Mouse (Mus musculus): ENCODE measurements around the gene Grwd1.
"Not testable (repeated sequence)": the region's sequence is repeated elsewhere in the genome, so short reads cannot be mapped to it uniquely, and the experiment has no call there.

The Grwd1 gene

DNA sequence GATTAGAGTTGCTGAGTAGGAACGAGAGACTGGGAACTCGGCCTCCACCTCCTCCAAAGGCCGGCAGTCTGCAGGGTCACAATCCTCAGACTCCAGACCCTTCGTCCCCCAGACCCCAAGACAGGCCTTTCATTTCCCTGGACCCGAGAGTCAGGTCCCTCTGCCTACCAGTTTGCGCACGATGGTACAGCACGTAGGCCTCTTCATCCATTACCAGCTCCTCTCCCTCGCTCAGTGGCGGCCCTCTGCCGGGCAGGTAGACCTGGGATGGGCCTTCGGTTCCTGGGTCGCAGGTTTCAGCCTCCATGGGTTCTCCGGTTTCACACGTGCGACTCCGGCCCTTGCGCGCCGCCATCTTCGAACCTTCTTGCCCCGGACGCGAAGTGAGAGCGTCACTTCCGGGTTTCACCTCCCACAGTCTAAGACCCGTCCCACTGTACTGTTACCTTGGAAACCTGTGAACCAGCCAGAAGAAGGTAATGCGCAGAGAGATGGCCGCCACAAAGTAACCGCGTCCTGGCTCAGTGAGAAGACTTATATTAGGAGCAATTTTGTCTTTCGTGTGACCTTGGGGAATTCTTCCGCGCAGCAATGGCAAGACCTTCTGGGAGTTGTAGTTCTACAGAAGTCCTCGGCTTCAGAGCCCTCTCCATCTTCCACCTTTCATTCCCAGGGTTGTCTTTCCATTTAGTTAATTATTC, at the start of gene Grwd1:
Gene Grwd1 (minus strand): TSS at position 518 of the 701 bp plus-strand sequence.
- DNase-seq, result peak; percentile 82

DNA sequence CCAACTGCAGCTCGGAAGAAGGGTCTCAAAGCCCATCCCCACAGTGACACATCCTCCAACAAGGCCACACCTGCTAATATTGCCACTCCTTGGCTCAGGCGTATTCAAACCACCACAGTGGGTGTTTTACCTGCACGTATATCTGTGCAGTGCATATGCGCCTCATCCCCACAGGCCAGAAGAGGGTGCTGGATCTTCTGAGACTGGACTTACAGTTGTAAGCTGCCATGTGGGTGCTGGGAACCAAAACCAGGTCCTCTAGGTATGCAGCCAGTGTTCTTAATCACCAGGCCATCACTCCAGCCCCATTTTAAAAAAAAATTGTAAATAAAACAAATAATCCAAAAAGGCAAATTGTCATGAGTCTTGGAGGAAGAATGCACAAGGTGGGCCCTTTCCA, 49.8 kb upstream of the Grwd1 start:
- no peak for DNase-seq

DNA sequence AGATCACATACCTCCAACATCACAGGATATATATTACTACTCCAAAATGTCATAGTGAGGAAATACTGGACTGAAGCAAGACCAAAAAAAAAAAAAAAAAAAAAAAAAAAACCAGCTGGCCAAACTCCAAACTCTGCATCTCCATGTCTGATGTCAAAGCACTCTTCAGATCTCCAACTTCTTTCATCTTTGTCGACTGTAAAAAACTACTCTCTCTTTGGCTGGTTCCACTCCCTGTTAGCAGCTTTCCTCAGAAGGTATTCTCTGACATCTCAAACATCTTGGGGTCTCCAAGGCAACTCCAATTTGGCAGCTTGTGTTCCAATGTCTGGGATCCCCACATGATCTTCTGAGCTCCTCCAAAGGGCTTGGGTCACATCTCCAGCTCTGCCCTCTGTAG, 47.5 kb upstream of the Grwd1 start, which contains the start of gene Grin2d:
Gene Grin2d (minus strand): TSS at position 101 of the 400 bp plus-strand sequence.
- not testable (repeated sequence) for DNase-seq

DNA sequence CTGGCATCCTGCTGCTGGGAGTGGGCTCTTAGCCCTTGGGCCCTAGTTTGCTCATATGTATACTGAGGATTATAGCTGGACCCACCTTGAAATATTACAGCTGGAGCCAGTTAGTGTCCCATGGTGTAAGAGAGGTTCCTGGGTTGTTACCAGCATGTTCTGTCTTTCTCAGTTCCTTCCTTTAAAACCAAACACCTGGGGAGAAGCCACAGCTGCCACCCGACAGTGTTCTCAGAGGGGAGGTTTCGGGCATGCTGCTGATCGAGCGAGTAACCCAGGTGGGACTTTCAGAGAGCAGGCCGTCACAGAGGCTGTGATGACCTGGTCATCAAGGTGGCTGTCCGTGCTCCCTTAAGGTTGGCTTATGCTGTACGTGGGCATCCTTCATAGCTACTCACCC, 46.2 kb upstream of the Grwd1 start:
- DNase-seq, result no peak

DNA sequence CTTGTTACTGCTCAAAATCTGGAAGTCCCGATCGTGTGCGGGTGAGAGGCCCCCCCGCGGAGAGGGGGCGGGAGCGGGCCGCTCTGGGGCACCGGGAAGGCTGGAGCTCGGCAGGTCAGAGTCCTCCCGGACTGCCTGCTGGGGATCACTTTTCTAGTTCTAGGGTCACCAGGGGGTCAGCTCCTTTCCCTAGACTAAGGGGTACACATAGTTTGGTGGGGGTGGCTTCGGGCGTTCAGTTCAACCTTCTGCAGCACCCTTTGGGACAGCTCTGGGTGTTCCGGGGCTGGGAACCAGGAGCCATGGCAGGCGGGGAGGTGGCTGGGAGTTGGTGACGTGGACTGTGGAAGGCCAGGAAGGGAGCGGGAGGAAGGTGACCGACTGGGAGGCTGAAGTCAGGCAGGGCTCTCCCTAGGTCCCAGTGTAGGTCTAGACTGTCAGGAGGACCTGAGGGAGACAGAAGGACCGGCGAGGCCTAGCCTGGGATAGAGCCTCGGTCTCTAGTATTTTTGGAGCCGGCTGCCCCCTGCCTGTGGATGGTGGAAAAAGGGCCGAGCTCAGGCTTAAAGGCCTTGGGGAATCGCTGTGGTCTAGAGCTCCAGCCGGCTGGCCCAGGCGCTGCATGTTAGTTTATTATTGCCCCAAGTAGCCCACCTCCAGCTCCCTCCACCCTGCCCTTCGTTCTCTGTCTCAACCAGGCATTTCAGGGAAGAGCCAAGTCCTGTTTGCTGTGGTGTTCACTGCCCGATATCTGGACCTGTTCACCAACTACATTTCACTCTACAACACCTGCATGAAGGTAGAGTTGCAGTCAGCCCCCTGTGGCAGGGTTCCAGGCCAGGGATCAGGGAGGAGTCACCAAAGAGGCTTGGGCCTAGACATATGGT, 42.6 kb upstream of the Grwd1 start:
- peak; percentile 50 for DNase-seq

DNA sequence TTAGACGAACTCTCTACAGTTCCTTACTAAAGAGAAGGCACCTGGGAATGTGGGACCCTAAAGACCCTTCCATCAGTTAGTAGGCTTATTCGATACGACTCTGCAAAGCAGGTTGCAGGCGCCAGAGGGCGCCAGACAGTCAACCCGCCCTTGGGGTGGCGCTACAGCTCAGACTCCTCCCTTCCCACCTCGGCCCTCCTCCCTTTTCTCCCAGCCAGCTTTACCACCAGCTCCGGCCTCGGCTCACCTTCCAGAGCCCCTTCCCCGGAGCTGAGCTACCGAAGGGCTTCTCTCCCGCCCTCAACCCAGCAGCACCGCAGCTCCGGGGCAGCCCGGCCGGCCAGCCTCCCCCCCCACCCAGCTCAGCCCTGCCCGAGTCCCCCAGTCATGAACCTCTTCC, 41.9 kb upstream of the Grwd1 start, which contains the start of gene Kdelr1:
Gene Kdelr1 (plus strand): TSS at position 149 of the 400 bp plus-strand sequence.
- peak; percentile 94 for DNase-seq

DNA sequence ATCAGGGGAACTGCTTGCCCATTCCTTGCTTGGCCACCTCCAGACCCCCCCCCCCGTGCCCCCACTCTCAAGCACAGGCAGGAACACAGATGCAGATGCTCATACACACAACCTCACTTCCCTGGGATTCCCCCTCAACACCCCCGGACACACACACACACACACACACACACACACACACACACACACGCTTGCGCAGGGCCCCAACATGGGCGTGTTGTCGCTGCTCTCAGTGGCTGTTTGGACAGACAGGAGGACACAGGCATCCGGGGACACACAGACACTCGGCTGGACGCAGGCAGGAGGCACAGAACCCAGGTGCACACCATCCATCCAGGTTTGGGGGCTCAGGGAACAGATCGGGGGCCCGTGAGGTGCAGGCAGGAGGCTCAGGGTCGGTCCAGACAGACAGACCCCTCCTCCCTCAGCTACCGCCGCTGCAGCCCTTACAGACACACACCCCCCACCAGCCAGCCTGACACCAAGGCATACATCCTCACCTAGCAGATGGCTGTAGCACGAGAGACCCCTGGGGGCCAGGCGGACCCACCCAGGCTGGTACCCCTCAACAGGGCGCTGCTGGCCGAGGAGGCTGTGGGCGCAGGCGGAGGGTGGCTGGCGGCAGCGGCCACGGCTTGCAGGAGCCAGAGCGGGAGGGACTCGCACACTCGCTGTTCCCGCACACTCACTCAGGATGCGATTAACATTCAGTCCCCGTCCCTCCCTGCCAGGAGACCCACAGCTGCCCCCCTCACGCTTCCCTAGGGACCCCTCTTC, 39.7 kb upstream of the Grwd1 start:
- DNase-seq, result no peak

DNA sequence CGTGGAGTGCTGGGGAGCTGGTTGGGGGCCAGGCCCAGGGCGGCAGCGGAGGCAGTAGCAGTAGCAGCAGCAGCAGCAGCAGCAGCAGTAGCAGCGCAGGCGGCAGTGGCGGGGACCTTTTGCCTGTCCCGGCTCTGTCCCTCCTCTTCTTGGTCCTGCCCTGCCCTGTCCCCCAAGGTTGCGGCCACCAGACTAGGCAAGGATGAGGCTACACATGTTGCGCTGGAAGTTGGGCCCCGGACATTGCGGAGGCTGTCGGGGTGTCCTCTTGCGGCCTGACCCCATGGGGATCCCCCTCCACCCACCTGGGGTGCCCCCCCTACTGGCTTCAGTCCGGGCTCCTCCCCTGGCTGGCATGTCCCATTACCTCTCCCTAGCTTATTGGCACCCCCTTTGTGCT, 39.0 kb upstream of the Grwd1 start:
- DNase-seq, result no peak

DNA sequence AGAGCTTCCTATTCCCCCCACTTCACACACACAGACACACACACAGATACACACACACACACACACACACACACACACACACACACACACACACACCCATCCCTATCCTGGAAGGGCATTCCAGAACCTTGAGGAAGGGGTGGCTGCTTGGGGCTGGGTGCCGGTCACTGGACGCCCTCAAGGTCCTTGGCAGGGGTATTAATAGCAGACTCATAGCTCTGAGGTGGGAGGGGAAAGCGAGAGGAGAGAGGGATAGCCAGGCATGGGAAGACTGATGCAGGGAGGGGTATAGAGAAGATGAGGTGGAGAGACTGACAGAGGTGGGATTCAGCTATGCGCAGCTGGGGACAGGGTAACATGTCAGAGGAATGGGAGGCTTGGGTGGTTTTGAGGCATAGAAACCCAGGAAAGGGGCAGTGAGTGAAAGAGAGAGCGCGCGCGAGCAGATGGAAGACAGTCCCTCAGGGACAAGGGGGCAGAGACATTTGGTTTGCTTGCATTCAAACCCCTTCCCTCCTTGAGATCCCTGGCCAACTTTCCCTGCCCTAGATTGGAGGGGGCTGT, 38.4 kb upstream of the Grwd1 start:
- no peak for DNase-seq

DNA sequence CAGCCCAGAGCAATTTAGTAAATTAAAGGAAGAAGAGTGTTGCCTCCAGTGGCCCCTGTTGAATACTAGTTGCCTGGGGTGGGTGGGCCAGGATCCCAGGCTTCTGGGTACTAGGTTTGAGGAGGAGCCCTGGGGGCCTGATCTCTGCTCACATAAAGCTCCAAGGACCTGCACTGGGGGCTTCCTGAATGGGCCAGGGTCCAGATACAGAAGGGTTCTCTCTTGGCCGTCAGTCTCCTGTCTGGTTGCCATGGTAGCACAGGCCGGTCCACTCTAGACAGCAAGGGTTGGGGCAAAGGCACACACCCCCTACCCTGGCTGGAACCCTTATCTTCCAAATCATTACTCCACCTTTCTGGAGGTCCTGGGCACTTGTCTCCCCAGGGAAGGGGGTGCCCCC, 37.1 kb upstream of the Grwd1 start:
- no peak for DNase-seq

DNA sequence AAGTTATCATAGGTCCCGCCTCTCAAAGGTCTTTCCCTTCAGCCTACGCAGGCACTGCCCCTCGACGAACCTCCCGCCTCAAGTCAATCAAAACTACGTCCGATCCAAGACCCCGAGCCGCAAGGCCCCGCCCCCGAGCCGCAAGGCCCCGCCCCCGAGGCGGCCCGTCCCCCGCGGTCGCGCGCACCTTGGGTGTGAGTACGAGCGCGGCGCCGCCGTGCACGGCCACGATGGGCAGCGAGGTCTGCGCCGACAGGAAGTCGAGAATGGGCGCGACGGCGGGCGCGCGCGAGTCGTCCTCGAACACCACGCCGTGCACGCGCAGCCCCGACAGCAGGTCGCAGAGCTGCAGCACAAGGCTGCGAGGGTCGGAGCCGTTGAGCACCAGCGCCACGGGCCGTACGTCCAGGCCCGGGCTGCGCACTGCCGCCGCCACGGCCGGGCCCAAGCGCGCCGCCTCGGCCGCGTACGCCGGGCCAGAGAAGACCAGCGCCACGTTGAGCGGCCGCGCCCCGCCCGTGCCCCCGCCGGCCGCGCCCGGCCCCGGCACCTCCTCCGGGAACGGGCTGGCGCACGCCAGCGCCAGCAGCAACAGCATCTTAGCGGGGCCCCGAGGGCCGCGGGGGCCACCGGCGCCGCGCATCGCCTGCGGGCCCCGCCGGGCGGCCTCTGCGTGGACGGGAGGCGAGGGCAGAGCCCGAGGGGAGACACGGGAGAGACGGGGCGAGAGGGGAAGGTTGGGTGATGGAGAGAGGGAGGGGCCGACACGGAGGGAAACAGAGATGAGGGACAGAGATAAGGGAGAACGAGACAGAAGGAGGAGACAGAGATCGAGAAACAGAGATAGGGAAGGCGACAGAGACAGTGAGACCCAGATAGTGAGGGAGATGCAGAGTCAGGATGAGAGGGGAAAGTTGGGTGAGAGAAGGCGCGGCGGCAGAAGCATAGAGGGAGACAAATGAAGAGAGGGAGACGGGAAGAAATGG, 35.5 kb upstream of the Grwd1 start:
- DNase-seq, result peak; percentile 93

DNA sequence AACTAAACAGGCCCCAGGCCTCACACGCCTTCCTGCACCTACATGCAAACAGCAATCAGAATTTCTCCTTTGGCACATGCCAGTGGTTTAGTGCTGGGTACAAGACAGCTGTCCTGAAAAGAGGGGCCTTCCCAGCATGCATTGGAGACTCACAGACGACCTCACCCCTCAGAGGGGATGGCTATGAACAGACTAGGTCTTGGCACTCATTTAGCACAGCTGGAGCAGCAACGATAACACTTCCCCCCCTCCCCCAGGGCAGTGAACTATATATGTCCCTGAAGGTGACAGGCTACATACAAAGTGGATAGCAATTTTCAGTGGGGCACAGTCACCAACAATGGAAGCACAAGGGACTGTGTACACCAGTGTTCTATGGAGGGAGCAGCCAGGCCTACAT, 33.7 kb upstream of the Grwd1 start:
- no peak for DNase-seq

DNA sequence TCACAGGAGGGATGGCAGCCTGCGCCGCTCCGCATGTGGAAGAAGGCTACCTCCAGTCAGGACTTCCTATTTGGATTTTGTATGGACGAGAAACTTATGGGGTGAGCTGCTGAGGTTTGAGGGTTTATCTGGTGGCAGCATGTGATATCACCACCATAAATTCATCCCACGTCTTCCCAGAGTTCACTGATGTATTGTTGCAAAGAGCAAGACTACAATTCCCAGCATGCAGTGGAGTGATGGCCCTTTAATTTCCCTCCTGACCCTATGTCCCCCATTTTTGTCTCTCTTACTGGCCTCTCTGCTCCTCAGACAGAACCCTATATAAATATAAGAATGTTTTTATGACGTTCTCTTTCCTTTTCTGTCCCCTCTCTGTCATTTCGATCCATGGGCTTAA, 32.1 kb upstream of the Grwd1 start:
- DNase-seq, result no peak

DNA sequence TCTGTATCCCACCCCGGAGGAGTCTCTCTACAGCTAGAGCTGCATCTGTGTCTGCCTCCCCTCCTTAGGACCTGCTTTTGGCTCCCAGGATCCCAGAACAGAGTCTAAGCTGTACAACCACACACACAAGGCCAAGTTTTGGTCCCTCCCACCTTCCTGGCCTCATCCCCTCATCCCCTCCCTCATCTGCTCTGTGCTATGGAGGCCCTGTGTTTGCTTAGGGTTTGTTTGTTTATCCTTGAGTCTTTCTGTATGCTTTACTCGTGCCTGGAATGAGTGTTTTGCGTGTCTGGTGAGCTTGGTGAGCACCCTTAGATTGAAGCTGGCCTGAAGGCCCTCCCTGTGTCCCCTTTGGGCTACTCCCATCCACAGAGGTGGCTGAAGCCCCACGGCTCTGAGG, 28.3 kb upstream of the Grwd1 start:
- no peak for DNase-seq

DNA sequence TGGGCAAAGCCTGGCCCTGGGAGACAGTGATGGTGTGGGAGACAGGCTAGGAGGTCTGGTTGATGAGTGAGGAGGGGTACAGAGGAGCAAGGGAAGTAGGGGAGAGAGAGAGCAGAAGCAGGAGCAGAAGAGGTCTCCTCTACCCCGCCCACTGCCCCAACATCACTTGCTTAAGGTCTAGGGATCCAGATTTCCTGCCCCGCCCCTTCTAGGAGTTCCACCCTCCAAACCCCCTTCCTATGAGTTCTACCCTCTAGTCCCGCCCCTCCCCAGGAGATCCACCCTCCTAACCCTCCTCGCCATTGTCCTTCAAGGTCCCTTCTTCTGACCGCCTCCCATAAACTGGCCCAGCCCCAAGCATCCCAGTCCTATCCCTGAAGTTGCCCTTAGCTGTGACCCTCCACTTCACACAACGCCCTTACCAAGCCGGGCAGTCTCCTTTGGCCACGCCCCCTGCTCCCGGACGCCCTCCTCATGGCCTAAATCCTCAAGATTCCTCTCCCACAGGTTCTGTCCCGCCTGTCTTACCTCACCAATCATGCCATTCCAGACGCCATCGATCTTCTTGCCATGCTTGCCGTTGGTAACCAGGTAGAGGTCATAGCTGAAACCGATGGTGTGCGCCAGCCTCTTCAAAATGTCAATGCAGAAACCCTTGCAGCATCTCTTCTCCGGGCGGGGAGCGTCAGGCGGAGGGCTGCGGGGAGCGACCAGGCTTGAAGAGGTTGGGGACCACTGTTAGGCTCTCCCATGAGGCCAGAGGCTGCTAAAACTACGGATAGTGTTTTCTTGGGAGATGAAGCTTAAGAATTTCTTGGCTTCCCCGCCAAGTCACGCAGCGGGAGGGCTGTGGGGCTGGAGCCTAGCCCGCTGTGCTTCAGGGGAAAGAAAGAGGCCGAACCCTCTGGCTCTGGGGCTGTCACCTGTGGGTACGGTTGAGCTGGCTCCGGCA, 26.5 kb upstream of the Grwd1 start:
- DNase-seq, result no peak

DNA sequence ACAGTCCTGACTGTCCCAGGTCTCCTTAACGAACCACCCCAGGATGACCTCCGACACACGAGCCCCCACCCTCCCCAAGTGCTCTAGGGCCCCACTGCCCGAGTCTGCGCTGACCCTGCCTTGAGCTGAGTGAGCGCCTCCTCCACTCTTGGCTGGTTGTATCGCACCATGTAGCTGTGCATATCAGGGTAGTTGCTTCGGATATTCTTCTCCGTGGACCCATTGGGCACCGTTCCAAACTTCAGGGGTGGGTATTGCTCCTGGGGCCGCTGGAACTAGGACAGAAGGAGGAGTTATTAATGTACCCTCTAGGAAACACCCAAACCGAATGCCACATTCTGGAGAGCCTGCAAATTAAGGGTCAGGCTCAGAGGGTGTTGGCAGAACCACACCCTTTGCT, 22.3 kb upstream of the Grwd1 start:
- DNase-seq, result no peak

DNA sequence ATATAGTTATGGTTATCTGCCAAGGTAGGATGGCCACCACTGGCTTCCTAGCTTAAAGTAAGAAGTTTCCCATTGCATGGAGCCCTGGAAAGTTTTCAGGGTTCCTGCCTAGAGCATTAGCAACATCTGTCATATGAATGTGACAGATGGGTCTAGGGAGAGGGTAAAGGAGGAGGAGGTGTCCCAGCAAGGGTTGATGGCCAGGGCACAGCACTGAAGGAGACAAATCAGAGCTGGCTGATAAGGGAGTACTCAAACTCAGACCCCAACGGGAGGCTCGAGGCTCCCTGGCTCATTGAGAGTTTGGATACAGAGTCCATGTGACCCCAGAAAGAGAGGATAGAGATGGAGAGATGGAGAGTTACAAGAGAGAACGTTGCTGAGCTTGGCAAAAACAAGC, 19.9 kb upstream of the Grwd1 start:
- DNase-seq, result no peak

DNA sequence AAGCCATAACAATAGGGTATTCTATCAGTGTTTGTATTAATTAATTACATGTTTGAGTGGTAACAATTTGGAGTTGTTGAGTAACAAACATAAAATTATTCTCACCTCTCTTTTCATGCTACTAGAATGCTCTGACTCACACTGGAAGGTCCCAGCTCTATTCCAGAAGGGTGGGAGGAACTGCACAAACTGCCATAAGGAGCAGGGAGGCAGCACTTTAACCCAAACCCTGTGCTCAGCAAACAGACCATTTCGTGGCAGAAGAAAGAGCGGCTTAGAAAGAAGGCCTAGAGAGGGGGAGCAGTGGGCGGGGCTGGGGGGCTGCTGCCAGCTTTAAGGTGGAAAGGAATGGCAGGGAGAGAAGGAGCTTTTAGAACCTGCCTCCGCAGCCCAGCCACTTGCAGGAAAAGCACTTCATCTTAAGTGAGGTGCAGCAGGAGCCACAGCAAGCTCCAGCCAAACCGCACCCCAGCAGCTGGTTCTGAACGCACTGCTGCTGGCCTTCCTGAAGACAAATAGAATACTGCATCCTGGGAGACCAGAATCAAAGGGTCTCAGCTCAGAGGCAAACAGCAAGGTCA, 17.8 kb upstream of the Grwd1 start:
- no peak for DNase-seq

DNA sequence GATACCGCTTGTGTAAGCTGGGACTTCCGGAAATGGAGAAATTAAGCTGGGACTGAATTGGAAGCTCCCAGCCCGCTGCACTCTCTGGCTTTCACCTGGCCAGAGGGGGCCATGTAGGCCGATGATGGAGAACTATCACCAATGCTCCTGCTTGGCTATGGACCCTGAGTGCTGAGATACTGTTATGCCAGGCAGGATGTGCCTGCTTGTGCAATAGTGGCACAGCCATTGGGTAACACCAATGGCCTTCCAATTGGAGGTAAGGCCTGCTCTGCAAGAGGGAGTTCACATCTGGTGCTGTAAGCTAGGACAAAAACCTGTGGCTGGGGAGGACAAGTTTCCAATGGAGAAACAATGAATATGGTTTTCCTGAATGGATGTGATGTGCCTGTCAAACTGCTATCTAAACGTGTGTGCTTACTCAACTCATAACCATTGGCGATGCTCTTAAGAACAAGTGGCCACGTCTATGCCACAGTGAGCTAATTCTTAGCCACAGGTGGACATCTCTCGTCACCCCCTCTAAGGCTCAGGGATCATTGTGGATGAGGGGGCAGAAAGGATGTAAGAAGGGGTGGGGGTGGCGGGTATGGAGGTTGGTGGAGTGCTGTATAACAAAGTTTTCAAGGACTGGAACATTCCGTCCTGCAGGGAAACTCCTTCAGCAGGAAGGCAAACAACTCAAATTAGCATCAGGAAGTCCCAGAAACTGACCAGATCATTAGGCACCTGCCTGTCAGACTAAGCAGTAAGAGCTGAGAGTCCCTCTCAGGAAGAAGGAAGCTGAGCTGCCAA, 12.4 kb upstream of the Grwd1 start:
- DNase-seq, result no peak

All from right cerebral cortex, postnatal 4 days (tissue).